Mouse (Mus musculus) brain, embryonic 14.5 days (tissue): Measurements from ENCODE around the gene Galntl6.

Experiments used
- CTCF ChIP-seq: fragments of 200-500 bp; IDR thresholded peaks from 2 replicates; pipeline ENCODE4 v1.5.1; 2012; ENCODE audit warnings: inconsistent platforms, mild to moderate bottlenecking, moderate library complexity, borderline replicate concordance; ENCODE audit not compliant: insufficient read depth, insufficient read length; ENCODE audit errors: extremely low read depth
- POLR2A ChIP-seq: fragments of 200-500 bp; IDR thresholded peaks from 2 replicates; pipeline ENCODE4 v1.6.1; 2012; ENCODE audit warnings: mild to moderate bottlenecking, inconsistent platforms, borderline replicate concordance; ENCODE audit not compliant: poor library complexity, insufficient read depth, insufficient read length, severe bottlenecking; ENCODE audit errors: extremely low read depth

DNA sequence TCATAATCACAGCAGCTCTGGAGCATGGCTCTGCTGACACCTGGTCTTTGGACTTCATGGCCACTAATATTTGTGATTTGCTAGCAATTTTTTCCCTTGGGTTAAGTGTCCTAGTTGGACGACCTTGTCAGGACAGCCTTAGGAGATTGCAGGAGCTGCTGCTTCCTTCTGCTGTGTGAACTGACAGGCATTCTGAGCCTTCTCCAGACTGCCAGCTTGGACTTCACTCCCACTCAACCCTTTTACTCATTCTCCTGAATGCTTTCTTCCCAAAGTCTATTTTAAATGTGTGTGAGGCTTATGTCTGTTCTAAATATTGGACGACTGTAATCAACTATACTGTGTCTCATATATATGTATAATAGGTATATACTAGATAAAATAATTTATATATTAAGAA, 971.3 kb downstream of the Galntl6 start:
- no peak for TF ChIP-seq POLR2A
- TF ChIP-seq CTCF, result no peak
